Mouse (Mus musculus) frontal cortex, postnatal 14 days (tissue): ENCODE data around the gene Mss51.

Experiments used
- DNase-seq, 2 experiments: peaks; one replicate each; pipeline ENCODE4 v3.0.0; 2022; ENCODE audit warnings: low spot score in 2 of 2

Mss51 gene

GRCm38 (mm10) chr14:20451765-20452331 lies 44.9 kb downstream of the Mss51 start, which contains the start of gene Cfap70:
Gene Cfap70 (minus strand): TSS chr14:20452226.
- DNase-seq = peak; percentile 28 to 44

GRCm38 (mm10) chr14:20451302-20451701 lies 45.4 kb downstream of the Mss51 start:
- DNase-seq = no peak

- DNase-seq = peak in 1 of 2 experiments; percentile 16
Observed at GRCm38 (mm10) chr14:20447209-20447608, 49.5 kb downstream of the Mss51 start.

- DNase-seq = no peak
Observed at GRCm38 (mm10) chr14:20442252-20442651, 54.4 kb downstream of the Mss51 start.

GRCm38 (mm10) chr14:20436976-20437375 lies 59.7 kb downstream of the Mss51 start:
- no peak for DNase-seq
